Mouse (Mus musculus) forebrain, postnatal 0 days (tissue): ENCODE results near the gene Nt5c3. TPM values are rescaled to one million over a fixed set of nuclear protein-coding genes. Genes with fewer than 3 reads are reported as not detected.
A peak's percentile ranks its signal among the peaks of the same experiment; 100 is the strongest.

Experiments
- ATAC-seq: fragments of 200-750 bp; cut with Nextera tagmentation; 2 replicates; pipeline ENCODE4 v1.8.0; 2017; ENCODE audit warnings: mild to moderate bottlenecking, moderate library complexity
- DNase-seq: peaks from one replicate; pipeline ENCODE4 v3.0.0-alpha.2; 2015
- H3K27ac ChIP-seq: fragments of 300-500 bp; sonication (generic); 2 replicates; pipeline ENCODE4 v1.5.1; 2014; ENCODE audit warnings: low read depth, mild to moderate bottlenecking, antibody characterized with exemption, low read length, moderate library complexity, mixed read lengths
- H3K27me3 ChIP-seq: fragments of 300-500 bp; sonication (generic); 2 replicates; pipeline ENCODE4 v1.6.1; 2014; ENCODE audit warnings: mild to moderate bottlenecking, low read length, mixed read lengths; ENCODE audit not compliant: insufficient read depth
- H3K36me3 ChIP-seq: fragments of 300-500 bp; sonication (generic); 2 replicates; pipeline ENCODE4 v1.6.1; 2014; ENCODE audit warnings: mild to moderate bottlenecking, moderate library complexity; ENCODE audit not compliant: insufficient read depth
- H3K4me1 ChIP-seq: fragments of 300-500 bp; sonication (generic); 2 replicates; pipeline ENCODE4 v1.6.1; 2014; ENCODE audit warnings: antibody characterized with exemption; ENCODE audit not compliant: insufficient read depth
- H3K4me2 ChIP-seq: fragments of 300-500 bp; sonication (generic); 2 replicates; pipeline ENCODE4 v1.6.1; 2014; ENCODE audit warnings: low read depth, mild to moderate bottlenecking, moderate library complexity
- H3K4me3 ChIP-seq: fragments of 300-500 bp; sonication (generic); 2 replicates; pipeline ENCODE4 v1.5.1; 2014; ENCODE audit warnings: low read depth, low read length, mixed read lengths
- H3K9ac ChIP-seq: fragments of 300-500 bp; sonication (generic); 2 replicates; pipeline ENCODE4 v1.6.1; 2014; ENCODE audit warnings: mild to moderate bottlenecking
- H3K9me3 ChIP-seq: fragments of 300-500 bp; sonication (generic); 2 replicates; pipeline ENCODE4 v1.6.1; 2016; ENCODE audit warnings: low read length
- CTCF ChIP-seq: sonication (generic); IDR thresholded peaks from 2 replicates; pipeline ENCODE4 v1.5.1; 2016; ENCODE audit warnings: antibody characterized with exemption, control low read depth, low read depth
- WGBS: fragments of 180-500 bp; shearing (Covaris S2); extraction: QIAGEN DNeasy Blood & Tissue Kit; methylation state at CpG from one replicate; pipeline ENCODE4 v1.1.7; 2014; 5-methylcytosine and 5-hydroxymethylcytosine counted together
- polyA plus RNA-seq: library from polyadenylated mRNA; unstranded; fragments of >200 nt; fragmentation: Nextera tagmentation; extraction: Ambion mirVana; gene quantifications from 2 replicates; pipeline ENCODE4 v1.2.1, GENCODE M21; 2015
- total RNA-seq: library from RNA; depleted of rRNA; stranded (reverse); fragments of >200 nt; gene quantifications from 2 replicates; pipeline ENCODE4 v1.2.3, GENCODE M21; 2014

Nt5c3 gene
- total and polyA plus RNA-seq, 2 experiments from 2014 or later = 119 to 197 TPM

DNA sequence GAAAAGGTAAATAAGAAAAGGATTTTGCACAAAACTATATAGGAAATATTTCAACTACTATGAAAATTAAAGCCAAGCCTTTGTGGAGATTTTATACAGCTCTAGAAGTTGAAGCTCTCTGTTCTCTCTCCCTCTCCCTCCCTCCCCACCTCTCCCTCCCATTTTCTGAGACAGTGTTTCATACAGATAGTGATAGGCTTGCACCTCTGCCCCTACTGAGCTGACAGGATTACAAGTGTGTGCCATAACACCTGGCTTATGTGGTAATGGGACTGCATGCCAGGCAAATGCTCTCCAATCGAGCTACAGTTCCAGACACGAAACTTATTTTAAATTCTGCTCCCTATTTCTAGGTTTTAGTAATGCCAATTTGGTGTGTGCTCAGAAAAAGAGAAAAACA lies 12.8 kb downstream of the Nt5c3 start:
- no peaks in the 10 kb centered on the region for H3K27me3 ChIP-seq
- H3K4me3 ChIP-seq = no peak overlapping the region
- H3K4me2 ChIP-seq = no peak overlapping the region
- H3K27ac ChIP-seq = no peak overlapping the region
- no peak for TF ChIP-seq CTCF
- ATAC-seq (no peak), DNase-seq (no peak)
- no peaks in the 10 kb centered on the region for H3K36me3 ChIP-seq
- H3K4me1 ChIP-seq = no peaks in the 10 kb centered on the region
- no peak overlapping the region for H3K9ac ChIP-seq
- H3K9me3 ChIP-seq = no peaks in the 10 kb centered on the region
- 65% methylated on average over 2 of the region's 2 CpGs for WGBS

- H3K4me2 ChIP-seq = no peak overlapping the region
- peak; percentile 71 for TF ChIP-seq CTCF
- ATAC-seq = no peak
Observed at GRCm38 (mm10) chr6:56908912-56909311, 14.8 kb downstream of the Nt5c3 start.

DNA sequence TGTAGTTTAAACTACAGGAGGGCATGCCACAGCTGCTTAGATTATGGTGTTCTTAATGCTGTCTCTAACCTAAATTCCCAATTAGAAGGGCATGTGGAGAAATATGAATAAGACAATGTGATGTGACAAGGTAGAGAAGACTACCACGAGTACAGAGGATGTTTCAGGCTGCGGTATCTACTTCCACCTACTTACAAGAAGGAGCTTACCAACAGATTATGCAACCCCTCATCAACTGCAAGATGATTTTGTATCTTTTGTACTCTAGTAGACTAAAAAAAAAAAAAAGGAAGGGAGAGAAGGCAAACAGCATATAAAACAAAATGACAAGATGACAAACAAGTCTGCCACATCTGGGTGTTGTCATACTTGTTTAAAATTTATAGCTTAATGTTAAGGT lies 15.3 kb downstream of the Nt5c3 start:
- 92% methylated on average over 2 of the region's 2 CpGs for WGBS
- H3K27me3 ChIP-seq = no peaks in the 10 kb centered on the region
- DNase-seq = no peak
- H3K4me2 ChIP-seq = no peak overlapping the region
- no peak overlapping the region for H3K27ac ChIP-seq
- no peaks in the 10 kb centered on the region for H3K36me3 ChIP-seq
- H3K9me3 ChIP-seq = no peaks in the 10 kb centered on the region
- no peak for ATAC-seq
- H3K4me1 ChIP-seq = peaks cover 7% of the 10 kb centered on the region; the same call in 1 of the 2 replicates
- no peak for TF ChIP-seq CTCF
- H3K4me3 ChIP-seq = no peak overlapping the region
- no peak overlapping the region for H3K9ac ChIP-seq

More at GRCm38 (mm10) chr6:56908912-56909311, 14.8 kb downstream of the Nt5c3 start:
- Histone ChIP-seq H3K36me3 (no peaks in the 10 kb centered on the region), H3K9me3 (no peaks in the 10 kb centered on the region), H3K4me1 (peaks cover 3% of the 10 kb centered on the region; the same call in 1 of the 2 replicates), H3K4me3 (no peak overlapping the region), H3K9ac (no peak overlapping the region), H3K27me3 (no peaks in the 10 kb centered on the region), H3K27ac (no peak overlapping the region)
- DNase-seq = peak; percentile 50
- 19% methylated on average over 4 of the region's 4 CpGs for WGBS

GRCm38 (mm10) chr6:56907973-56908372 lies 15.8 kb downstream of the Nt5c3 start:
- H3K27ac ChIP-seq = no peak overlapping the region
- ATAC-seq (peak; percentile 44), DNase-seq (no peak)
- H3K9ac ChIP-seq = no peak overlapping the region
- no peak overlapping the region for H3K4me2 ChIP-seq
- WGBS = 76% methylated on average over 3 of the region's 3 CpGs
- no peak for TF ChIP-seq CTCF
- no peak overlapping the region for H3K4me3 ChIP-seq
- H3K27me3 ChIP-seq = no peaks in the 10 kb centered on the region
- H3K4me1 ChIP-seq = peaks cover 7% of the 10 kb centered on the region; the same call in 1 of the 2 replicates
- no peaks in the 10 kb centered on the region for H3K36me3 ChIP-seq
- no peaks in the 10 kb centered on the region for H3K9me3 ChIP-seq

- Histone ChIP-seq H3K27ac (no peak overlapping the region), H3K4me3 (no peak overlapping the region), H3K27me3 (no peaks in the 10 kb centered on the region), H3K9me3 (no peaks in the 10 kb centered on the region), H3K4me2 (no peak overlapping the region), H3K36me3 (no peaks in the 10 kb centered on the region), H3K9ac (no peak overlapping the region), H3K4me1 (peaks cover 7% of the 10 kb centered on the region; the same call in 1 of the 2 replicates)
- ATAC-seq = no peak
- WGBS = 84% methylated on average over 8 of the region's 8 CpGs
- TF ChIP-seq CTCF = no peak
- no peak for DNase-seq
Observed at GRCm38 (mm10) chr6:56906121-56906846, 17.4 kb downstream of the Nt5c3 start.

DNA sequence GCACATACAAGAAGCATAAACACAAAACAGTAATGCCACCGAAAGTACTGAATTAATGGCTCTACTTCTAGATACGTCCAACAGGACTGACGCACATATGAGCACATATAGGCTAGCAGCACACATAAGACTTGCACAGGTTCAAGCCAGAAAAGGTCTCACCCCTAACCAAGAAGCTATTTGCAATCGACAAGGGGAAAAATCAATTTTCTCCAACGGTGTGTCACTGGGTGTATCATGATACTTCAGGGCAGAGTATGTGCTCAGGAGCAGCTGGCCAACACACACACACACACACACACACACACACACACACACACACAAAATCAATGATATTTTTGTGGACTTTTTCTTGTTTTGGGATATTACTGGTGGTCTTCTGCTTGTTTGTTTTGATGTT lies 18.2 kb downstream of the Nt5c3 start:
- Histone ChIP-seq H3K9me3 (no peaks in the 10 kb centered on the region), H3K4me3 (no peak overlapping the region), H3K4me2 (no peak overlapping the region), H3K4me1 (peaks cover 7% of the 10 kb centered on the region; the same call in 1 of the 2 replicates), H3K9ac (no peak overlapping the region), H3K27me3 (no peaks in the 10 kb centered on the region), H3K27ac (no peak overlapping the region), H3K36me3 (no peaks in the 10 kb centered on the region)
- no peak for DNase-seq
- ATAC-seq = no peak
- no peak for TF ChIP-seq CTCF
- WGBS = 89% methylated on average over 5 of the region's 5 CpGs

- Histone ChIP-seq H3K9ac (no peak overlapping the region), H3K9me3 (no peaks in the 10 kb centered on the region), H3K27me3 (no peaks in the 10 kb centered on the region), H3K4me1 (peaks cover 7% of the 10 kb centered on the region; the same call in 1 of the 2 replicates), H3K4me3 (no peak overlapping the region), H3K4me2 (no peak overlapping the region), H3K27ac (peak overlapping the region; percentile 50; the same call in 1 of the 2 replicates), H3K36me3 (no peaks in the 10 kb centered on the region)
- no peak for TF ChIP-seq CTCF
- DNase-seq (no peak), ATAC-seq (peak; percentile 7; the same call in 1 of the 2 replicates)
- 81% methylated on average over 2 of the region's 2 CpGs for WGBS
Observed at GRCm38 (mm10) chr6:56904982-56905381, 18.8 kb downstream of the Nt5c3 start.
